ENCODE assay signal across 8 mouse cellular contexts in the genomic region with DNA sequence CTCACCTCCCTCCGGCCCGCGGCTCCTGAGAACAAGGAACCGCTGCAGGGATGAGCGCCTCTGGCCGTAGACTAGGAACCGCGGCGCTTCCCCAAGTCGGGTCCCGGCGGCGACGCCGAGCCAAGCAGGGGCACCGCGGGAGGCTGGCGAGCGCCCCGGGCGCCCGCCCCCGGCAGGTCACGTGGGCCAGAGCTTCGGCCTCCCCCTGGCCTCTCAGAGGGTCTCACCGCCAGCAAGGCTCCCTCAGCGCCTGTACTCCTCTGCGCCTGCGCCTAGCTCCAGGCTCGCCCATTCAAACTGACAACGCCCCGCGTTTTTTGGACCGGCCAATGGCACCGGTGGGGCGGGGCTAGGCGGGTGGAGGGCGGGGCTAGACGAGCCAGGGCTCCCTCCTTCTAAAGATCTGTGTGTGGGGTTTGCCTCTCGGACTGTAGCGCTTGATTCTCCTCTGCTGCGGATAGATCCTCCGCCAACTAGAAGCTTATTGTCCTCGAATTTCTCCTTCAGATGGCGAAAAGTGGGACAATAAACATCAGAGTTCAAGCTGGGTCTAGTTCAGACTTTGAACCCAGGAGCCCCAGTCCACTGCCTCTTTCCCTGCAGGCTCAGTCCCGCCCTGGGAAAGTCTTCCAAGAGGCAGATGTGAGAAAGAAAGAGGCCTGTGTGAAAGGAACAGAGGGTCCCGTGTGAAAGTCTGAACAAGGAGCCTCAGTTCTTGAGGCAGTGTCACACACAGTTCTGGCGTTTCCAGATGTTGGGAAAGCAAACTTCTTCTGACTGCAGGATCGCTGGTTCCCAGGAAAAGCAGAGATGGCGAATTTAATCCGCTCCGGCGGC. TPM values are rescaled to one million over a fixed set of nuclear protein-coding genes. Genes with fewer than 3 reads are reported as not detected.
DNase-seq lines count a peak whose midpoint lies in the region; ATAC-seq and TF ChIP-seq lines count a peak whose summit lies in the region.

Gpsm2 (minus strand) TSS at position 274 of the 837 bp plus-strand sequence.

- no peak for TF ChIP-seq EP300 in liver, embryonic 14.5 days (IDR thresholded peaks at IDR 0.05; ENCODE audit: low read depth)
- no peak for TF ChIP-seq EP300 in stomach, postnatal 0 days (optimal IDR thresholded peaks at IDR 0.05)

- ATAC-seq in heart, embryonic 15.5 days (replicated peaks; ENCODE audit: insufficient number of reproducible peaks, insufficient read depth, low FRiP score, low read depth) = peak; percentile 99
- ATAC-seq in liver, embryonic 14.5 days (ENCODE audit: insufficient read depth) = peak; percentile 97
- ATAC-seq in neural tube, embryonic 11.5 days (ENCODE audit: insufficient read depth, low FRiP score, low TSS enrichment) = peak; percentile 95
- peak; percentile 97 for ATAC-seq in stomach, postnatal 0 days (ENCODE audit: low FRiP score, low TSS enrichment)

- TF ChIP-seq CTCF in liver, embryonic 14.5 days (IDR thresholded peaks at IDR 0.05; ENCODE audit: low read depth) = no peak
- TF ChIP-seq CTCF in stomach, postnatal 0 days (IDR thresholded peaks at IDR 0.05; ENCODE audit: low read depth) = no peak

- H3K4me2 ChIP-seq in heart, embryonic 15.5 days = peak within 1 kb of the TSS; percentile 76
- H3K4me2 ChIP-seq in liver, embryonic 14.5 days (ENCODE audit: low read depth) = peak within 1 kb of the TSS; percentile 92
- peak within 1 kb of the TSS; percentile 47 for H3K4me2 ChIP-seq in neural tube, embryonic 11.5 days (ENCODE audit: low read depth)
- peak within 1 kb of the TSS; percentile 65 for H3K4me2 ChIP-seq in stomach, postnatal 0 days (replicated peaks; ENCODE audit: low read depth)

- WGBS in heart, embryonic 15.5 days = 3% methylated on average over 52 of the region's 53 CpGs
- 7% methylated on average over 53 of the region's 53 CpGs for WGBS in liver, embryonic 14.5 days (ENCODE audit: insufficient replicate concordance)
- 3% methylated on average over 51 of the region's 53 CpGs for WGBS in neural tube, embryonic 11.5 days
- 2% methylated on average over 53 of the region's 53 CpGs for WGBS in stomach, postnatal 0 days

- no peaks in the 10 kb centered on the region for H3K4me1 ChIP-seq in brown adipose tissue, adult 24 weeks (ENCODE audit: control insufficient read depth, insufficient read depth, insufficient read length, low read length)
- peaks cover 17% of the 10 kb centered on the region for H3K4me1 ChIP-seq in heart, embryonic 15.5 days (replicated peaks)
- peaks cover 27% of the 10 kb centered on the region in 2 experiments for H3K4me1 ChIP-seq in liver, embryonic 14.5 days (replicated peaks; ENCODE audit: control insufficient read depth in 2 of 2, insufficient read depth in 2 of 2, low read length in 1 of 2)
- H3K4me1 ChIP-seq in neural tube, embryonic 11.5 days (ENCODE audit: control insufficient read depth, insufficient read depth, low read length) = peaks cover 3% of the 10 kb centered on the region; the same call in 1 of the 2 replicates
- no peaks in the 10 kb centered on the region for H3K4me1 ChIP-seq in stomach, postnatal 0 days (replicated peaks; ENCODE audit: control insufficient read depth, insufficient read depth)

- H3K9ac ChIP-seq in heart, embryonic 15.5 days = peak within 1 kb of the TSS; percentile 84
- peak within 1 kb of the TSS; percentile 98 for H3K9ac ChIP-seq in liver, embryonic 14.5 days (replicated peaks)
- H3K9ac ChIP-seq in neural tube, embryonic 11.5 days (ENCODE audit: low read length) = peak within 1 kb of the TSS; percentile 89
- H3K9ac ChIP-seq in stomach, postnatal 0 days (ENCODE audit: low read length) = peak within 1 kb of the TSS; percentile 75

- H3K4me3 ChIP-seq in brown adipose tissue, adult 24 weeks (ENCODE audit: insufficient read depth, low read depth, low read length) = peak within 1 kb of the TSS; percentile 96
- peak within 1 kb of the TSS; percentile 73 for H3K4me3 ChIP-seq in heart, embryonic 15.5 days
- H3K4me3 ChIP-seq in liver, embryonic 14.5 days (ENCODE audit: insufficient read depth in 1 of 2, low read depth in 2 of 2, low read length in 2 of 2) = peak within 1 kb of the TSS; percentile 94 to 97
- peak within 1 kb of the TSS; percentile 82 for H3K4me3 ChIP-seq in neural tube, embryonic 11.5 days (ENCODE audit: low read depth, low read length)
- peak within 1 kb of the TSS; percentile 78 for H3K4me3 ChIP-seq in stomach, postnatal 0 days (ENCODE audit: low read depth, low read length)

- no peaks in the 10 kb centered on the region for H3K36me3 ChIP-seq in heart, embryonic 15.5 days
- H3K36me3 ChIP-seq in liver, embryonic 14.5 days (replicated peaks; ENCODE audit: control insufficient read depth, insufficient read depth, low read depth) = no peaks in the 10 kb centered on the region; the same call in 1 of the 2 replicates
- no peaks in the 10 kb centered on the region for H3K36me3 ChIP-seq in neural tube, embryonic 11.5 days (ENCODE audit: control insufficient read depth, insufficient read depth, low read length)
- H3K36me3 ChIP-seq in stomach, postnatal 0 days (ENCODE audit: control insufficient read depth, insufficient read depth, low read length) = no peaks in the 10 kb centered on the region

- no peak within 1 kb of the TSS for H3K27ac ChIP-seq in brown adipose tissue, adult 24 weeks (replicated peaks; ENCODE audit: low read depth, low read length)
- H3K27ac ChIP-seq in heart, embryonic 15.5 days = peak within 1 kb of the TSS; percentile 85
- H3K27ac ChIP-seq in liver, embryonic 14.5 days = peak within 1 kb of the TSS; percentile 76
- peak within 1 kb of the TSS; percentile 97 for H3K27ac ChIP-seq in neural tube, embryonic 11.5 days (ENCODE audit: low read depth, low read length)
- H3K27ac ChIP-seq in stomach, postnatal 0 days (replicated peaks) = peak within 1 kb of the TSS; percentile 91

- no peaks in the 10 kb centered on the region for H3K27me3 ChIP-seq in heart, embryonic 15.5 days
- H3K27me3 ChIP-seq in liver, embryonic 14.5 days (ENCODE audit: control insufficient read depth, insufficient read depth, low read length) = no peaks in the 10 kb centered on the region
- H3K27me3 ChIP-seq in neural tube, embryonic 11.5 days (ENCODE audit: control insufficient read depth, insufficient read depth, low read length) = no peaks in the 10 kb centered on the region
- H3K27me3 ChIP-seq in stomach, postnatal 0 days (ENCODE audit: control insufficient read depth, insufficient read depth, low read length) = no peaks in the 10 kb centered on the region

- DNase-seq in CD4-positive, CD25-positive, alpha-beta regulatory T cell, adult 2 months (ENCODE audit: low read depth, low spot score) = peak; percentile 95
- peak; percentile 91 for DNase-seq in fibroblast of lung, adult 2 months (ENCODE audit: low read depth)
- peak; percentile 97 for DNase-seq in kidney, postnatal 25 days
- DNase-seq in liver, embryonic 14.5 days (ENCODE audit: low read depth in 3 of 3, low spot score in 3 of 3) = peak; percentile 91 to 93 (median 91)
- peak; percentile 99 for DNase-seq in neural tube, embryonic 11.5 days (ENCODE audit: low spot score)
- DNase-seq in stomach, postnatal 0 days (ENCODE audit: low spot score) = peak; percentile 98

- H3K9me3 ChIP-seq in heart, embryonic 15.5 days (replicated peaks) = no peaks in the 10 kb centered on the region
- no peaks in the 10 kb centered on the region for H3K9me3 ChIP-seq in liver, embryonic 14.5 days (ENCODE audit: control insufficient read depth, low read length)
- no peaks in the 10 kb centered on the region for H3K9me3 ChIP-seq in neural tube, embryonic 11.5 days (ENCODE audit: control insufficient read depth, low read length)
- no peaks in the 10 kb centered on the region for H3K9me3 ChIP-seq in stomach, postnatal 0 days (ENCODE audit: control insufficient read depth, low read length)

RNA-seq across cellular contexts. Expression of gene Gpsm2, which starts in this region (rescaled TPM):
- 0.54 and 0.83 TPM in 2 replicates for polyA plus RNA-seq in brown adipose tissue, adult 24 weeks (2012; ENCODE audit: insufficient read depth, insufficient read length, missing spikeins)
- 25.0 and 27.6 TPM in 2 replicates for polyA plus RNA-seq in heart, embryonic 15.5 days (2015; fragmentation: Nextera tagmentation; extraction: Ambion mirVana)
- 10.3 and 20.1 TPM in 2 replicates for polyA plus RNA-seq in liver, embryonic 14.5 days (2012; rRNA removed)
- 48.6 and 49.4 TPM in 2 replicates for polyA plus RNA-seq in liver, embryonic 14.5 days (2014; fragmentation: Nextera tagmentation; extraction: Ambion mirVana)
- 101 and 109 TPM in 2 replicates for polyA plus RNA-seq in neural tube, embryonic 11.5 days (2014; fragmentation: Nextera tagmentation; extraction: Ambion mirVana)
- 31.1 and 32.0 TPM in 2 replicates for polyA plus RNA-seq in stomach, postnatal 0 days (2015; fragmentation: Nextera tagmentation; extraction: Ambion mirVana)
